Mouse (Mus musculus): Measurements from ENCODE around the gene Adgrl2. TPM values are rescaled to one million over a fixed set of nuclear protein-coding genes. Genes with fewer than 3 reads are reported as not detected.
A peak's percentile ranks its signal among the peaks of the same experiment; 100 is the strongest.

Adgrl2 gene
- total and polyA plus RNA-seq, 3 experiments, result not detected

GRCm38 (mm10) chr3:148986296-148986893 is 4.0 kb downstream of the Adgrl2 start (continued):
- no peak for TF ChIP-seq GABPA (IDR thresholded peaks at IDR 0.05; ENCODE audit: low read depth, low read length)

- no peak for TF ChIP-seq ZC3H11A (IDR thresholded peaks at IDR 0.05; ENCODE audit: low read depth, low read length)
- no peak overlapping the region for H3K9ac ChIP-seq (ENCODE audit: control insufficient read depth, low read depth, low read length, poor library complexity, severe bottlenecking)
- H3K4me1 ChIP-seq (ENCODE audit: control insufficient read depth in 1 of 2, insufficient read depth in 2 of 2, low read length in 2 of 2), result no peaks in the 10 kb centered on the region
- H3K27ac ChIP-seq (ENCODE audit: control insufficient read depth, low read depth, low read length), result no peak overlapping the region
- no peak overlapping the region for H3K4me3 ChIP-seq (ENCODE audit: control insufficient read depth in 1 of 2, insufficient read depth in 1 of 2, low read depth in 2 of 2, low read length in 2 of 2)
- no peaks in the 10 kb centered on the region for H3K36me3 ChIP-seq (ENCODE audit: control insufficient read depth in 1 of 2, insufficient read depth in 2 of 2, low read length in 2 of 2)
- H3K9me3 ChIP-seq (replicated peaks; ENCODE audit: insufficient read depth, low read length), result no peaks in the 10 kb centered on the region
- no peak for DNase-seq (ENCODE audit: low read depth, low spot score)
- no peaks in the 10 kb centered on the region for H3K79me2 ChIP-seq (ENCODE audit: control insufficient read depth, insufficient read depth, low read length, poor library complexity)
- H3K27me3 ChIP-seq (ENCODE audit: control insufficient read depth in 1 of 2, insufficient read depth in 2 of 2, low read length in 2 of 2), result no peaks in the 10 kb centered on the region
These were observed 6.0 kb downstream of the Adgrl2 start for GRCm38 (mm10) chr3:148984326-148984725.

GRCm38 (mm10) chr3:148982370-148982769 is 8.0 kb downstream of the Adgrl2 start:
- Histone ChIP-seq H3K9me3 (replicated peaks; ENCODE audit: insufficient read depth, low read length) (no peaks in the 10 kb centered on the region), H3K4me3 (ENCODE audit: control insufficient read depth in 1 of 2, insufficient read depth in 1 of 2, low read depth in 2 of 2, low read length in 2 of 2) (no peak overlapping the region), H3K4me1 (ENCODE audit: control insufficient read depth in 1 of 2, insufficient read depth in 2 of 2, low read length in 2 of 2) (no peaks in the 10 kb centered on the region), H3K36me3 (ENCODE audit: control insufficient read depth in 1 of 2, insufficient read depth in 2 of 2, low read length in 2 of 2) (no peaks in the 10 kb centered on the region), H3K9ac (ENCODE audit: control insufficient read depth, low read depth, low read length, poor library complexity, severe bottlenecking) (no peak overlapping the region), H3K79me2 (ENCODE audit: control insufficient read depth, insufficient read depth, low read length, poor library complexity) (no peaks in the 10 kb centered on the region), H3K27ac (ENCODE audit: control insufficient read depth, low read depth, low read length) (no peak overlapping the region), H3K27me3 (ENCODE audit: control insufficient read depth in 1 of 2, insufficient read depth in 2 of 2, low read length in 2 of 2) (no peaks in the 10 kb centered on the region)
- DNase-seq (ENCODE audit: low read depth, low spot score), result peak; percentile 2
- no peak for TF ChIP-seq KAT2A (conservative IDR thresholded peaks at IDR 0.05; ENCODE audit: low read depth, low read length)
- TF ChIP-seq SIN3A (IDR thresholded peaks at IDR 0.05; ENCODE audit: low read length), result no peak

GRCm38 (mm10) chr3:148981776-148982175 is 8.6 kb downstream of the Adgrl2 start:
- no peaks in the 10 kb centered on the region for H3K9me3 ChIP-seq (replicated peaks; ENCODE audit: insufficient read depth, low read length)
- no peak overlapping the region for H3K9ac ChIP-seq (ENCODE audit: control insufficient read depth, low read depth, low read length, poor library complexity, severe bottlenecking)
- no peak for DNase-seq (ENCODE audit: low read depth, low spot score)
- TF ChIP-seq POLR2A (IDR thresholded peaks at IDR 0.05; ENCODE audit: control insufficient read depth in 1 of 2, insufficient read depth in 1 of 2, low read depth in 1 of 2, low read length in 2 of 2, poor library complexity in 1 of 2) (no peak), CHD1 (IDR thresholded peaks at IDR 0.05; ENCODE audit: low read depth, low read length) (no peak), USF1 (IDR thresholded peaks at IDR 0.05; ENCODE audit: low read depth, low read length) (no peak), ZC3H11A (IDR thresholded peaks at IDR 0.05; ENCODE audit: low read depth, low read length) (no peak), HCFC1 (IDR thresholded peaks at IDR 0.05; ENCODE audit: low read depth, low read length) (no peak), TBP (IDR thresholded peaks at IDR 0.05; ENCODE audit: low read depth, low read length) (no peak), POLR2AphosphoS2 (IDR thresholded peaks at IDR 0.05; ENCODE audit: low read length) (no peak), MAZ (IDR thresholded peaks at IDR 0.05; ENCODE audit: low read depth, low read length) (no peak), ELF1 (IDR thresholded peaks at IDR 0.05; ENCODE audit: low read depth, low read length) (no peak), KAT2A (conservative IDR thresholded peaks at IDR 0.05; ENCODE audit: low read depth, low read length) (no peak)
- H3K4me3 ChIP-seq (ENCODE audit: control insufficient read depth in 1 of 2, insufficient read depth in 1 of 2, low read depth in 2 of 2, low read length in 2 of 2), result no peak overlapping the region
- no peaks in the 10 kb centered on the region for H3K4me1 ChIP-seq (ENCODE audit: control insufficient read depth in 1 of 2, insufficient read depth in 2 of 2, low read length in 2 of 2)
- no peak overlapping the region for H3K27ac ChIP-seq (ENCODE audit: control insufficient read depth, low read depth, low read length)
- H3K79me2 ChIP-seq (ENCODE audit: control insufficient read depth, insufficient read depth, low read length, poor library complexity), result no peaks in the 10 kb centered on the region
- H3K36me3 ChIP-seq (ENCODE audit: control insufficient read depth in 1 of 2, insufficient read depth in 2 of 2, low read length in 2 of 2), result no peaks in the 10 kb centered on the region
- H3K27me3 ChIP-seq (ENCODE audit: control insufficient read depth in 1 of 2, insufficient read depth in 2 of 2, low read length in 2 of 2), result no peaks in the 10 kb centered on the region

Data from MEL (cell line).